Mouse (Mus musculus) CH12.LX (cell line): ENCODE results near the gene Clptm1.

Experiments used
- BHLHE40 ChIP-seq: IDR thresholded peaks from 2 replicates; pipeline ENCODE4 v1.6.1; 2011; ENCODE audit warnings: mild to moderate bottlenecking, low read depth, low read length, improper control_type of control experiment
- EP300 ChIP-seq: IDR thresholded peaks from 2 replicates; pipeline ENCODE4 v1.6.1; 2011; ENCODE audit warnings: low read length, improper control_type of control experiment
- KAT2A ChIP-seq: IDR thresholded peaks from 2 replicates; pipeline ENCODE4 v1.6.1; 2012; ENCODE audit warnings: low read length, improper control_type of control experiment, inconsistent platforms; ENCODE audit not compliant: insufficient replicate concordance
- MAFK ChIP-seq: IDR thresholded peaks from 2 replicates; pipeline ENCODE4 v1.6.1; 2011; ENCODE audit warnings: low read length, improper control_type of control experiment; ENCODE audit not compliant: insufficient replicate concordance
- POLR2A ChIP-seq: IDR thresholded peaks from 2 replicates; pipeline ENCODE4 v1.6.1; 2011; ENCODE audit warnings: low read depth, mild to moderate bottlenecking, improper control_type of control experiment, low read length
- POLR2AphosphoS2 ChIP-seq: IDR thresholded peaks from 2 replicates; pipeline ENCODE4 v1.6.1; 2011; ENCODE audit warnings: low read depth, low read length, improper control_type of control experiment
- SIN3A ChIP-seq: IDR thresholded peaks from 2 replicates; pipeline ENCODE4 v1.6.1; 2012; ENCODE audit warnings: low read length, improper control_type of control experiment, inconsistent platforms
- TBP ChIP-seq: conservative IDR thresholded peaks from 2 replicates; pipeline ENCODE4 v1.6.1; 2011; ENCODE audit warnings: low read depth, low read length, improper control_type of control experiment

DNA sequence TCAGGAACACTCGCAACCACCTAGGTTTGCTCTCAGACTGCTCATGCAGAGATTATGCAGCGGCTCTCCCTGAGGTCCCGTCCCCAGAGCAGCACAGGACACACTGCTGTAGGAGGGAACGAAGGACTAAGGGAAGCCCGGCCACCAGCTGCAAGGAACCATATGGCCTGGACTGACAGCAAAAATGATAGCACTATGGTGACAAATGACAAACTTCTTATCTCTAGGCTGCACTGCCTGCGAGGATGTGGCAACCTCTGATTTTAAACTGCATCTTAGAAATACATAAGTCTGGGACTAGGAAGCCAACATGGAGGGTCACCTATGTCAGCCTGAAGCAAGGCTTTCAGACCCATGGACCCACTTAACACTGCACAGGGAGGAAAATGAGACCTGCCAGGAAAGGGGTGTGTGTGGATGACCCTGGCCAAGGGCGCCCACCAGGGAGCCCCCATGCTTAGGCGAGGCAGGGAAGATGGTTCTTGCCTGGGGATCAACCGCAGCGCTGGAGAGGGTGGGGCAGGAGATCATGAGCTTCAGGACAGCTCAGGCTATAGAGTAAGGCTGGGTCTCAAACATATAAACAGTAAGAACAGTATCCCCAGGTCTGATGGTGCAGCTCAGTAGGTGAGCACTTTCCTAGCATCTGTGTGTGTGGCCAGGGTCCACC is 71.6 kb downstream of the Clptm1 start:
- TF ChIP-seq BHLHE40 (no peak), KAT2A (no peak), POLR2A (no peak), EP300 (no peak), SIN3A (no peak), MAFK (no peak), TBP (no peak), POLR2AphosphoS2 (no peak)
